Mouse (Mus musculus) ES-E14 (cell line): ENCODE data around the gene Fryl. TPM values are rescaled to one million over a fixed set of nuclear protein-coding genes. Genes with fewer than 3 reads are reported as not detected.

Source experiments
- DNase-seq: peaks from one replicate; pipeline ENCODE4 v3.0.0-alpha.2; 2013; ENCODE audit warnings: low read depth, low spot score
- H3K27ac ChIP-seq: 2 replicates; pipeline ENCODE4 v1.5.1; 2012; ENCODE audit warnings: low read depth, mild to moderate bottlenecking, low read length, moderate library complexity, mixed read lengths; ENCODE audit not compliant: poor library complexity, insufficient read depth, severe bottlenecking
- H3K36me3 ChIP-seq: 2 replicates; pipeline ENCODE4 v1.6.1; 2012; ENCODE audit warnings: mild to moderate bottlenecking, low read length, moderate library complexity, mixed read lengths; ENCODE audit not compliant: control insufficient read depth, poor library complexity, insufficient read depth, severe bottlenecking
- H3K4me1 ChIP-seq, 2 experiments: fragments of 150-350 bp in 1 of 2; sonication (generic) in 1 of 2; 2 replicates each; pipeline ENCODE4 v1.6.1; 2012; ENCODE audit warnings: low read length in 2 of 2, mild to moderate bottlenecking in 1 of 2, mixed read lengths in 1 of 2; ENCODE audit not compliant: control insufficient read depth in 2 of 2, insufficient read depth in 2 of 2, poor library complexity in 1 of 2
- H3K4me3 ChIP-seq, 2 experiments: fragments of 150-350 bp in 1 of 2; sonication (generic) in 1 of 2; 2 replicates each; pipeline ENCODE4 v1.5.1; 2012; ENCODE audit warnings: low read length in 2 of 2, low read depth in 1 of 2, mild to moderate bottlenecking in 1 of 2, mixed read lengths in 1 of 2; ENCODE audit not compliant: insufficient read depth in 1 of 2, poor library complexity in 1 of 2, severe bottlenecking in 1 of 2
- H3K9ac ChIP-seq: 2 replicates; pipeline ENCODE4 v1.6.1; 2012; ENCODE audit warnings: low read depth, mild to moderate bottlenecking, low read length, mixed read lengths; ENCODE audit not compliant: poor library complexity, insufficient read depth, severe bottlenecking
- H3K9me3 ChIP-seq: fragments of 150-350 bp; sonication (generic); 2 replicates; pipeline ENCODE4 v1.6.1; 2012; ENCODE audit warnings: low read depth, mild to moderate bottlenecking, low read length; ENCODE audit not compliant: control insufficient read depth, insufficient read depth
- CHD2 ChIP-seq: IDR thresholded peaks from 2 replicates; pipeline ENCODE4 v1.6.1; 2014; ENCODE audit warnings: mild to moderate bottlenecking, low read depth, low read length, inconsistent platforms
- HCFC1 ChIP-seq: IDR thresholded peaks from 2 replicates; pipeline ENCODE4 v1.6.1; 2012; ENCODE audit warnings: low read length, inconsistent platforms, borderline replicate concordance; ENCODE audit not compliant: insufficient read depth
- MAFK ChIP-seq: IDR thresholded peaks from 2 replicates; pipeline ENCODE4 v1.6.1; 2014; ENCODE audit warnings: mild to moderate bottlenecking, low read depth, low read length, inconsistent platforms; ENCODE audit not compliant: insufficient read depth
- ZC3H11A ChIP-seq: IDR thresholded peaks from 2 replicates; pipeline ENCODE4 v1.6.1; 2012; ENCODE audit warnings: low read depth, mild to moderate bottlenecking, inconsistent platforms, low read length, borderline replicate concordance
- ZNF384 ChIP-seq: IDR thresholded peaks from 2 replicates; pipeline ENCODE4 v1.6.1; 2012; ENCODE audit warnings: low read depth, low read length, inconsistent platforms
- in situ Hi-C, 2 experiments: fragments of 600-800 bp; cut with MboI; formaldehyde crosslinking; loops; one replicate each; pipeline ENCODE4 v1.15.1; 2025; ENCODE audit warnings: low sequenced_read_pairs in 2 of 2, inconsistent platforms in 1 of 2; ENCODE audit not compliant: unreplicated experiment in 2 of 2
- total RNA-seq: library from RNA; depleted of rRNA; stranded (reverse); fragments of 300-350 nt; gene quantifications from 2 replicates; pipeline ENCODE4 v1.2.3, GENCODE M21; 2012

The Fryl gene
- total RNA-seq, 1 experiment: 53.3 TPM

GRCm38 (mm10) chr5:73079801-73080200 lies 176.6 kb downstream of the Fryl start:
- Histone ChIP-seq H3K9ac (no peak overlapping the region), H3K4me3 (no peak overlapping the region), H3K9me3 (no peaks in the 10 kb centered on the region), H3K4me1 (peaks cover 0 to 2% of the 10 kb centered on the region in 2 experiments; a peak in 2 of 4 replicates), H3K27ac (no peak overlapping the region), H3K36me3 (peaks cover 24% of the 10 kb centered on the region)
- no peak for TF ChIP-seq ZNF384
- TF ChIP-seq ZC3H11A: no peak
- peak; percentile 74 for TF ChIP-seq MAFK
- TF ChIP-seq HCFC1: no peak
- TF ChIP-seq CHD2: no peak
- in situ Hi-C loops: no loop called here
- no peak for DNase-seq

- TF ChIP-seq MAFK (no peak), CHD2 (no peak), ZNF384 (peak; percentile 77; the same call in 1 of the 2 replicates), HCFC1 (no peak), ZC3H11A (peak; percentile 62)
- H3K4me3 ChIP-seq: no peak overlapping the region
- H3K9me3 ChIP-seq: no peaks in the 10 kb centered on the region
- in situ Hi-C loops: no loop called here
- 0 out of 4 replicates have a peak, but pooled peaks cover 0 to 4% of the 10 kb centered on the region in 2 experiments for H3K4me1 ChIP-seq
- H3K9ac ChIP-seq: no peak overlapping the region
- peaks cover 23% of the 10 kb centered on the region for H3K36me3 ChIP-seq
- DNase-seq: peak; percentile 60
- H3K27ac ChIP-seq: no peak overlapping the region
Observed at GRCm38 (mm10) chr5:73071319-73071718, 185.1 kb downstream of the Fryl start.

GRCm38 (mm10) chr5:73066946-73067345 lies 189.5 kb downstream of the Fryl start:
- no peak overlapping the region for H3K4me3 ChIP-seq
- in situ Hi-C loops: no loop called here
- no peak for DNase-seq
- no peak overlapping the region for H3K9ac ChIP-seq
- peaks cover 15% of the 10 kb centered on the region for H3K36me3 ChIP-seq
- TF ChIP-seq MAFK (no peak), ZNF384 (no peak), ZC3H11A (no peak), HCFC1 (no peak), CHD2 (no peak)
- H3K4me1 ChIP-seq: 0 out of 4 replicates have a peak, but pooled peaks cover 0 to 4% of the 10 kb centered on the region in 2 experiments
- H3K27ac ChIP-seq: no peak overlapping the region
- no peaks in the 10 kb centered on the region for H3K9me3 ChIP-seq

GRCm38 (mm10) chr5:73063768-73064669 lies 192.4 kb downstream of the Fryl start:
- in situ Hi-C loops: no loop called here

More at GRCm38 (mm10) chr5:73063768-73064669, 192.4 kb downstream of the Fryl start:
- H3K4me3 ChIP-seq: no peak overlapping the region
- 0 out of 4 replicates have a peak, but pooled peaks cover 0 to 2% of the 10 kb centered on the region in 2 experiments for H3K4me1 ChIP-seq
- TF ChIP-seq ZNF384 (no peak), HCFC1 (no peak), ZC3H11A (no peak), MAFK (no peak), CHD2 (no peak)
- no peak for DNase-seq
- no peak overlapping the region for H3K27ac ChIP-seq
- no peaks in the 10 kb centered on the region for H3K9me3 ChIP-seq
- H3K9ac ChIP-seq: no peak overlapping the region
- H3K36me3 ChIP-seq: peaks cover 14% of the 10 kb centered on the region
